Mouse (Mus musculus) thymus, postnatal 36 days (tissue): ENCODE data around the gene Mrvi1.

Source experiments
- DNase-seq, 2 experiments: peaks; one replicate each; pipeline ENCODE4 v3.0.0; 2022; ENCODE audit warnings: mixed read lengths in 2 of 2

The Mrvi1 gene

DNA sequence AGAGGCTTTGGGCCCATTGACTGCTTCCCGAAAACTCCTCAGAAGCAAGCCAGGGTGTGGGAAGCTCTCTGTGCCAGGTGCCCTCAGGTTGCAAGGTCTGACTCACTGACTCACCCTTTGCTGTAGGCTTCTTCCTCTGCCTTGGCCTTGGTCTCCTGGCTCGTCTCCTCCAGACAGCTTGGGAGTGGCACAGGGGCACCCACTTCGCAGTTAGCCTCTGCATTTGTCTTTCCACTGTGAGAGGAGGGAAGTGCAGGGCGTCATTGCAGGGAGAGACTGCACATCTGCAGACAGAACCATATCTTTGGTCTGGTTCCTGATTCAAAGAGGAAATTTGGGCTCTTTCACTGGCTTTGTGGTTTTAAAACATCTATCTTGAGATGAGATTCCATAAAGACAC is 104.2 kb downstream of the Mrvi1 start:
- no peak for DNase-seq

GRCm38 (mm10) chr7:110876965-110877364 is 105.3 kb downstream of the Mrvi1 start:
- no peak for DNase-seq

GRCm38 (mm10) chr7:110868807-110869206 is 113.5 kb downstream of the Mrvi1 start:
- DNase-seq: no peak

- DNase-seq: no peak
Observed at GRCm38 (mm10) chr7:110867116-110867515, 115.1 kb downstream of the Mrvi1 start.

- no peak for DNase-seq
Observed at GRCm38 (mm10) chr7:110866021-110866420, 116.2 kb downstream of the Mrvi1 start.

GRCm38 (mm10) chr7:110865570-110865969 is 116.7 kb downstream of the Mrvi1 start:
- no peak for DNase-seq

DNA sequence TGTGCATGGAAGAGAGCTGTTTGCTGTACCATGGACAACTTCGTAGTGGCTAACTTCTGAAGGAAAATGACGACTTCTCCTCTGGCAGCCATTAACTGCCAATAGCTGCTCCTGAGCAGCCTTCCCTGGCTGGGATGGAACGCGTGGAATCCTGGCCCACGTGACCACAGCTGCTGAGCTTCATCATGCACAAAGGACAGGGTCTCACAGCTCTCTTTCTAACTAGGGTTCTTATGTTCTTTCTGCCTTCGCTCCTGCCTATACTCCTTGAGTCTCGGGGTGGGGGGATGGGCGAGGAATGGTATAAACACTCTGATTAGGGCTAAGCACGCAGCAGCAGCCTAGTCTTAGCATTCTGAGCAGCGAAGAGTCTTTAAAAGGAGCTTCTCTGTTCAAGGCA is 117.2 kb downstream of the Mrvi1 start:
- no peak for DNase-seq

DNA sequence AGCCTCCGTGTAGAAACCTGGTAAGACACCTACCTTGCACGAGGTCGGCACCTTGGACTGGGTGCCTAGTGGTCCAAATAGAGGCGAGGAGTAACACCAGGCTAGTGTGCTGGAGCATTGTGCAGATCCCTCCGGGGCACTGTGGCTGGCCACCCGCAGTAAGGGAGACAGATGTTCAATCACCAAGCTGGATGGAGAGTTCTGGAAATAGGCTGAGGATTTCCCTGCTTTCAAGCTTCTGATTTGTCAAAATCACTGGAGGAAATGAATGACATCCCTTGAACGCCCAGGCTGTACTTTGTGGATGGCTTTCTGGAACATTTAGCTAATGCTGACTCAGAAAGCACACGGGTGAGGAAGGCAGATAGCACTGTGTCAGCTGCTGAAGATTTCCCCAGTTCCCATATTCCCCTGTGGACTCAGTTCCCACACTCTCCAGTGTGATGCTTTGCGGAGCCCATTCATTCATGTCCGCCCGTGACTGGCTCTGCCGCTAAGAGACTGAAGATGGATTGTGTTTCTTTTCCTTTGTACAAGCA is 119.4 kb downstream of the Mrvi1 start, which contains the start of gene Lyve1:
Lyve1 (minus strand) TSS at position 489 of the 539 bp plus-strand sequence.
- DNase-seq: no peak

DNA sequence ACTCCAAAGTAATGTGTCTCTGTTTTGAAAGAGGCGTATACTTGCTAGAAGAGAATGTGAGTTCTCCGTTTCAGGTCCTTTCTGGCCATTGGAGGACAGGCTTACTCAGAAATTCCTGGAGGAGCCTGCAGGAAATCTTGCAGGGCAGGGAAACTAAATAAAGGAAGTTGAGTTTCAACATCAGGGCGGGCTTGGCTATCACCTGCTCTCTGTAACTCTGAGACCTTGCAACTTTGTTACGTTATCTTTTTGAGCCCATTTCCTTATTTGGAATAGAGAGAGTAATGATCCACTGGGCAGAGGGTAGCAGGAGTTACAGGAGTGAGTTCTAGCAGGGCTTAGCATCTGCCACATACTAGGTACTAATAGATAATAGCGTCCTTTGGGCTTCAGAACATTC is 122.1 kb downstream of the Mrvi1 start:
- DNase-seq: no peak

- no peak for DNase-seq
Observed at GRCm38 (mm10) chr7:110855604-110856003, 126.7 kb downstream of the Mrvi1 start.

DNA sequence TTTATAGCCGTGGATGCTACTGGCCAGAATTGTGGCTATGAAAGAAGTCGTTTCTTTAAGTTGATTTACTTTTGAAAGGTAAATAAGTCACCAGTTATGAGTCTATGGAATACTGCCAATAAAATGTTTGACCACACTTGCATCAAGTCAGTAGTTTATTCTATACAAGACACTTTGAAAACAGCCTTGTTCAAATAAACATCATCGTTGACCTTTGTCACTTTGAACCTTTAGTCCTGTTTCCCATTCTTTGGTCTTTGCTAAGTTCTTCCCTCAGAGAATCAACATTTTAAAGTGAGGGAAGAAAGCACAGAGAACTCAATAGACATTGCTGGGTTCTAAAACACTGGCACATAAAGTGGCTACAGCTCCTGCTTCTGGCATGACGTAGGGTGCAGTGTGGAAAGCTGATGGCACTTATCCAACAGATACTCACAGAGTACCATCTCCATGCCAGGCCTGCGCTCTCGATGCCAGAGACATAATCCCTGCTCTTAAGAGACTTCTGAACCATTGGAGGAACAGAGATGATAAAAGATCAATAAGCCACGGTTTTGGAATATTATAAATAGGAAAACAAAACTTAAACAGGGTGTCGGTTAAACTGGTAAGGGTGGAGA is 127.2 kb downstream of the Mrvi1 start:
- no peak for DNase-seq

DNA sequence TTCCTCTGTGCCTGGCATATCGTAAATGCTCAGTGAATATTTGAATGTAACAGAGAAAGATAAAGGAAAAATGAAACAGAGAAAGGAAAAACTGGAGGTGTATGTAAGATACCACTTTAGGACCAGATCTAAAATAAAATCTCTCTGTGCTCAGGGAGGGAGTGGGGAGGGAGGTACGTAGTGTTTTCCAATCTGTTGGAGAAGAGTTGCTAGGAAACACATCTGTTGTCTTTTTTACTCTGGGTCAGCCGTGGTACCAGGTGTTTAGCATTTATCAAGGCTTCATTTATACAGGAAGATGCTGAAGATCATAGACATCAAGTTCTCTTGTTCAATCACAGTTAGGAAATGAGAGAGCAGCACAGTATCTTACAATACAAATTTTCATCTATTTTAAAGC is 127.7 kb downstream of the Mrvi1 start:
- no peak for DNase-seq

GRCm38 (mm10) chr7:110853611-110854010 is 128.7 kb downstream of the Mrvi1 start:
- DNase-seq: no peak

DNA sequence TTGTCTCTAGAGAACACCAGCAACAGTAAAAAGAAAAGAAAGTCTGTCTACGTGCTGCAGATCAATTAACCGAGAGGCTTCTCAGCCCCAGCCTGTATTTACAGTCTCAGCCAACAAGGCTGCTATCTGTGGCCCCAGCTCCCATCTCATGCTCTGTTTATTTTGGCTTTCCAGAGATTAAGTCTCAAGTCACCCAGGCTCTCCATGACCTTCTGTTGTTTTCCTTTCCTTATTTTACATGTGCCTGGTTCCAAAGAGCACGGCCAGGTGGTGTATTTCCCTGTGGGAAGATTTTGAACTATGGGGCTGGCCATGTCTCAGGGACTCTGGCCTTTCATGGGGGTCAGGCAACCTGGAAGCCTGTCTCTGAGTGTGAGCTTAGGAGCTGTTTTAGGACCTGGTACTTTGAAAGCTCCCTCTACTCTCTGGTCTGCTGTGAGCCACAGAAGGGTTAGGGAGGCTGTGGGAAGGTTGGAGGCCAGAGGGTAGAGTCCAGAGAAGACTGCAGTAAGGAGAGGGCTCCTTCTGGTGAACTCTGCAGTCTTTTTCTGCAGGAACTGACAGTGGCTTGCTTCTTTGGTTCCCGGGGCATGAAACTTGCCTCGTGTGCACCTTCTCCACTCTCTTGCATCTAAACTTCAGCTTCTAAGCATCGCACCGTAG is 130.6 kb downstream of the Mrvi1 start:
- no peak for DNase-seq

GRCm38 (mm10) chr7:110848371-110848770 is 133.9 kb downstream of the Mrvi1 start:
- DNase-seq: no peak

- DNase-seq: no peak
Observed at GRCm38 (mm10) chr7:110847321-110847720, 134.9 kb downstream of the Mrvi1 start.

DNA sequence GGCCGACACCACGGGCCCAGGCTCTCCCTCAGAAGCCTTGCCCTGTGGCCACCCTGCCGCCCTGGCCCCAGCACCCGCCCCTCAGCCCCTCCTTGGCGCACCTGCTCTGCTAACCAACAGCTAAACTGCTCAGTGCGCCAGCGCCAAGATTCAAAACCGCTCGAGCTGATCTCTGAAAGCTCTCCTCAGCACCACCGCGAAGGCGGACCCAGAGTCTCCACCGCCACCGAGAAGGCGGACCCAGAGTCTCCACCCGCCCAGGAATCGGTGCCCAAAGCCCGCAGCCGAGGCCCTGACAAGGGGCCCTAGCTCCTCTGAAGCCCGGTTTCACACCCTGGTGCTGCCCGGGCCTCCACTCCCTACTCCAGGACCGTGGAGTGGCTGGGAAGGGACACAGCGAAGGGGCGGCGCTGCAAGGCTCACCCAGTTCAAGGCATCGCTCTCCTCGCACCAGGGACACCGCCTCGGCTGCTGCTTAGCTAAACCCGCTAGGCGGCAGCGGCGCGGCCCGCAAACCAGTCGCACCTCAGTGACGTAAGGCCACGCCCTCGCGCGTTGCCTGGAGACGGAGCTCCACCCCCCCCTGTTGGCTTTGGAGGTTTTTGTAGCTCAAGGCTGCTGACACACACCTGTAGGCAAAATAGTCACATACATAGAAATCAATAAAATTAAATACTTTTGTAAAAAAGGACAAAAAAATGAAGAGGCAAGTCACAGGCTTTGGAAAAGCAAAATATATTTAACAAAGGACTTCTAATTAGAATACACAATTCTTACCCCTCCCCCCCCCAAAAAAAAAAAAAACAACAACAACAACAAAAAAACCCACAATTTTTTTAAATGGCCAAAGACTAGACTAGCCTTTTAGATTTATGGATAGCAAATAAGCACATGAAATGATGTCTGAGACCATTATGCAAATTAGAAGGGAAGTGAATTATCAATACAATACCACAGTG is 138.1 kb downstream of the Mrvi1 start, which contains the start of gene Rnf141:
Rnf141 (minus strand) TSS at position 542 of the 959 bp plus-strand sequence.
- DNase-seq: peak; percentile 92 to 94

DNA sequence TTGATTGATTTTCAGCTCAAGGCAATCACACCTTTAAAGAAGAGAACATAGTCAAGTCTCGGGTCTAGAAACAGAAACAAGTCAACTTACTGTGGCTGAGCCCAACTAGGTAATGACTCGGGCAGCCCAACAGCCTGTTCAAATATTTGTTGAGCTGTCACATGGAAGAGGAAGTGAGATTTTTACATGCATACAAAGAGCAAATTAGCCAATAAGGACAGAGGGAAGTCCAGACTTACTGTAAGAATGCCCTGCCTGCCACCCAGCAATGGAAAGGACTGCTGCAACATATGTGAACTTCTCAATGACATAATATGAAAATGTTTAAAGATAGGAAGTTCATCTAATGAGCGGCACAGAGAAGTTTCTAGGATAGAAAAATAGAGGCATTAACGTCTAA is 141.9 kb downstream of the Mrvi1 start:
- no peak for DNase-seq

- no peak for DNase-seq
Observed at GRCm38 (mm10) chr7:110834522-110834921, 147.7 kb downstream of the Mrvi1 start.

DNA sequence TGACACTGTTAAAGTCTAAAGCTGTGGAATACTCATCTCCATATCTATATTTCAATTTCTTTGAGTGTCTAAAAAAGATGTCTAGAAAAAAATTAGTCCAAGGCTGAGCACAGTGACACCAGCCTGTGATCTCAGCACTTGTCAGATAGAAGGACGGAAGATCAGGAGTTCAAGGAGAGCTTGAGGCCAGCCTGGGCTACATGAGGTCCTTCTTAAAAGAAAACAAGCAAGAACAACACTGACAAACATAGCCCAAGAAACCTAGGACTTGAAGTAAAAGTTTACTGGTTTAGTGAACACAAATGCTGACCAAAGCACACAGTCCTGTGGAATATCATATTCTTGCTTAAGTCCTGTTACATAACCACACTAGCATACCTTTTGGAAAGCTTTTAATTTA is 148.2 kb downstream of the Mrvi1 start:
- no peak for DNase-seq

GRCm38 (mm10) chr7:110833024-110833423 is 149.2 kb downstream of the Mrvi1 start:
- DNase-seq: no peak

- DNase-seq: no peak
Observed at GRCm38 (mm10) chr7:110823995-110824953, 158.0 kb downstream of the Mrvi1 start.
